Mouse (Mus musculus) cerebellum, postnatal 4 days (tissue): ENCODE measurements around the gene Pfpl.
A peak's percentile ranks its signal among the peaks of the same experiment; 100 is the strongest.

Experiments
- DNase-seq, 2 experiments: peaks; one replicate each; pipeline ENCODE4 v3.0.0; 2022; ENCODE audit warnings: low spot score in 2 of 2, mixed read lengths in 1 of 2

The Pfpl gene

DNA sequence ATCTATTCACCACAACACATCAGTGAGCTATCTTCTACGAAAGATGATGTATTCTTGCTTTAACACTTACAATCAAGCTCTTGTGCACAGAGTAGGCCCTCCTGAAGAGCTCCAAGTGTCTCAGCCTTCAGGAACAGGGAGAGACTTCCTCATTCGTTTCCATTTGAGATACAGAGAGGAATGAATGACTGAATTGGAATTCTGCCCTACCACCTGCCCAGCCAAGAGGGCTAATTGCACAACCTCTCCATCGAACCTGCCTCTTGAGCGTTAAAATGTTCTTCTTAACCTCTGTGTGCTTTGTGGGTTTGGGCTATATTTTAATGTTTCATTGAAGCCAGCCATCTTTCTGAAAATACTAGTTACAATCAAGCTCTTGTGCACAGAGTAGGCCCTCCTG, 37.0 kb downstream of the Pfpl start:
- DNase-seq, result no peak

DNA sequence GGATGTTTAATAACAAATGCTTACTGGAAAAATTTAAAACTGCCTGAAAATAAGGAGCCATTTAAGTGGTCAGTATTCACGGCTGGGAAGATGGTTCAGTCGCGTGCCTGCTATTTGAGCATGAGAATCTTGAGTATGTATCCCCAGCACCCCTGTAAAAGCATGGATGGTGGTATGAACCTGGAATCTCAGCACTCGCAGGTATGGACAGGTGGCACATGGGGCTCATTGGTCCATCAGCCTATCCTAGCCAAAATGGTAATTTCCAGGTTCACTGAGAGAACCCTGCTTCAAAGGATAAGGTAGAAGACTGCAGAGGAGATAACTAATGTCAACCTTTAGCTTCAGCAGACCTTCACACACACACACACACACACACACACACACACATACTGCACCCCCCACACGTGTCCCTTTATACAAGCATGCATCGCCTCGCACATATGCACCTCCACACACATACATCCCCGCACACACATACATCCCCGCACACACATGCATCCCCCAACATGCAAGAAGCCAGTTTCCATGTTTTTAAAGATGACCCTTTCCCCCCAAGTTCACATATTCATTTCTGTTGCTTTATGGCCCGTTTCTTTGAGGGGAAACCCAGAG, 37.9 kb downstream of the Pfpl start:
- no peak for DNase-seq

DNA sequence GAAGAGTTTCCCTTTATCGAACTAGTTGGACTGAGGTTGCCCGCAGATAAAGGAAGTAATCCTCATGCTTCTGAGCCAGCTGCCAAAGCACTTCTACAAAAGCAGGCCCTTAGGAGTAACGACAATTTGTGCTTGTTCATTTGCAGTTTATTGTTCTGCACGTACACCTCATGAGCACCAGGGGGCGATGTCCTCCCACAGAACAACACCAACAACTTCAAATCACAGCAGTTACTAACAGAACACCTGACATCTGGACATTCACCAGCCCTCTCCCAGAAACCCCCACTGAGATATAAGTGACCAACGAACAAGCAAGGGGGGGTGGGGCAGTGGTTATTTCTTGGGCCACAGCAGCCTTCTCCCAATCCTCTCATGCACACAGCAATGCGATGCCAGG, 38.5 kb downstream of the Pfpl start:
- peak; percentile 38 to 49 for DNase-seq

DNA sequence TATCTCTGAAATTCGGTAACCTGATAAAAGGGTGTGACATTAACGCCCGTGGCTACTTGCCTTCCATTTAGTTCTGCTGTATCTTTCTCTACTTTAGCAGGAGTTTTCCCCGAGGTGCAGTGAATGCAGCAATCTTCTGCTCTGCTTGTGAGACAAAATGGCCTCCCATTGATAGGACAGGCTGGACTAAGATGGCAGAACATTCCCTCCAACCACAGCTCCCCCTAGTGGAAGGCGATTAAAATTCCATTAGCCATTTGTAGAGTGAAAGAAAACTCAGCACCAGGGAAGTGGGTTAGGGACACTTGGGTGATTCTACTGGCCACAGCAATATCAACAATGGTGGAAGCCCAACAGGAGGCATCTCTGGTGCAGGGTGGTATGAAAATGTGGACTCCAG, 39.7 kb downstream of the Pfpl start:
- peak in 1 of 2 experiments; percentile 45 for DNase-seq

DNA sequence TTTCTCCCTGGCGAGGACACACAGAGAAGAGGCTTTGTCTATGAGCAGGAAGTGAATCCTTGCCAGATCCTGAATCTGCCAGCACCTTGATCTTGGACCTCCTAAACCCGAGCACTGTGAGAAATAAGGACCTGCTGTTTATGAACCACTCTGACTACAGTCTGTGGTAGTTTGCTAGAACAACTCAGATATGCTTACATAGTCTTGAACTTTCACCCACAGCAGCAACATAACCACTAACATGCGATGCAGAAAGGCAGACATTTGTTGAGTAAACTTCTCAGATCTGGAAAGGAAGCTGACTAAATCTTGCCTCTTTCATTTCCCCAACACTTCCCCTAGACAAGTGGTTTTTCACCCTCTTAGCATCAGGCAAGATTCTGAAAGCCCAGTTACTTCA, 44.2 kb downstream of the Pfpl start:
- no peak for DNase-seq

DNA sequence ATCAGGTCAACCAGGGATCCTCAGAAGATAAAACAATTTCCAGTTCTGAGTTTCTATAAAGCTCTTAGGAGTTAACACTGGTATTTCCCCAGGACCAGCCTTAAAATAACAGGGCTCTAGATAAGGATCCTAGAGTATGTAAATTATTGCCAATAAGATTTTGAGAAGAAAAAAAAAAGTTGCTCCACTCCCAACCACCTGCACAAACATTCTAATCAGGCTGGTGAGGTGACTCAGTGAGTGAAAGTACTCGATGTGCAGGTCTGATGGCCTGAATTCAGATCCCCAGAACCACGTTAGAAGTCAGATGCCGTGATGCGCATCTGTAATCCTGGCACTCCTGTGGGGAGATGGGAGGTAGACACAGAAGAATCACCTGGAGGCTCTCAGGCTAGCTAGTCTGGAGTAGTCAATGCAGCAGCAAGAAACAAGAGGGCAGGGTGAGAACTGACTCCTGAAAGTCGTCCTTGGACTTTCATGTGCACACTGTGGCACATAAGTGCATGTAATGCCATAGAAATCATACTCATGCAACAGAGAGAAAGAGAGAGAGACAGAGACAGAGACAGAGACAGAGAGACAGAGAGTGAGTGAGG, 44.8 kb downstream of the Pfpl start:
- no peak for DNase-seq

DNA sequence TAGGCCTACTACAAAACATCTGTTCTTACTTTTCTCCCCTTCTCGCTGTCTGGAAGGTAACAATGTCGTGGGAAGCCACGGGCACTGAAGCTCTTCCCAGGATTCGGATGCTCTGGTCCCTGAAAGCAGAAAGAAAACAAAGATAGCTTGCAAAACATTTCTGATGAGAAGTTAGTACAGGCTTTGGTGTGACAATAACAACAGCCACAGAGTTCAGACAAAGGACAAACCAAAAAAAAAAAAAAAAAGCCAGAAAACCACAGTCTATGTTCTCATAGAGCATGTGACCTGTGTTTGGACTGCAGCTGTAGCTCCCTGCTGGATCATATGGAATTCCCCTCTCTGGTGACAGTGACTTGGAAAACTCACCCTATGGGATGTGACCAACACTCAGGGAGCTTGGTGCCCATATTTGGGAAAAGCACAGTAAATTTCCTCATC, 45.5 kb downstream of the Pfpl start:
- DNase-seq, result no peak

DNA sequence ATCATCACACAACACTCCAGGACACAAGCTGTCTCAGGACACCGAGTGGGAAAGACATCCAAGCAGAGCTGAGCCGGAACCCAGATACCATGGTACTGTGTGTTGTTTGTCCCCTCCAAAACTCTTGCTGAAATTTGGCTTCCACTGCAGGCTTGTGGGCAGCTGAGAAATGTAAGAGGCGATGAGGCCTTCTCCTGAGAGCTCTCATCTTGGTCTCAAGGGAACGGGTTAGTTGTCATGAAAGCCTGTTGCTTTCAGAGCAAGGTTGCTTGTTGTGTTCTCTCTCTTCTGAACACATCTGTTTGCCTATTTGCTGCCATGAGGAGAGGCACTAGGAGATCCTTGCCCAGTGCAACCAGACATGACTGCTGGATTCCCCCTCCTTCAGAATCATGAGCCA, 46.2 kb downstream of the Pfpl start:
- no peak for DNase-seq

DNA sequence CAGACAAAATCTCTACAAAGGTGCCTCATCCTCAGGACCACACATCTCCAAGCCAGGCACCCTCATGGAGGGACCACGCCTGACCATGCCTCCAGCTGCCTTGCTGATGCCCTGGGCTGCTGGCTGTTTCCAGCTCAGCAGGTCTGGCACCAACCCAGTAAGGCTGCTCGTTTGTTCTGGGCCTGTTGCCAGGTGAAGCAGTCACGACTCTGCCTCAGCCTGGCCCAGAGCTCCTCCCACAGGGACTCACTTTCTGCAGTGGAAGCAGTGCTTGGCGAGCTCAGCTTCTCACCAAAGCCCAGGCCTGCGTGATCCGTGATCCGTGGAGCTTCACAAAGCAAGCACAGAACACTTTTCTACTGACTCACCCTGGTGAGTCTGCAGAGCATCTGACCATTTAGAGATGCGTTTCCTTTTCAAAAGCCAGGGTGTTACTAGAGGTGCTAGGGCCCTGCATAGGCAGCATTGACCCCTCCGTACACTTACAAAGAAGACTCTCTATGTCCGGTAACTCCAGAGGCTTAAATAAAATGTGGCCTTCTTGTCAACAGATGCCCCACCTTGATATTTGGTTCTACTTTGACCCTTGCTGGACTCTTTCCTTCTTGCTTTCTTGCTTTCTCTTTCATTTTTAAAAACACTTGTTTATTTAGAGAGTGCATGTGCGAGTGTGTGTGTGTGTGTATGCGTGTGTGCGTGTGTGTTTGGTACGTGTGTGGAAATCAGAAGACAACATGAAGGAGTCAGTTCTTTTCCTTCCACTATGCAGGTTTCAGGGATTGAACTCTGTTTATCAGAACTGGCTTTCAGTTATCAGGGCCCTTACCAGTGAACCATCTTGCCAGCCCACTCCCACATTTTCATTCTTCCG, 47.9 kb downstream of the Pfpl start:
- peak; percentile 61 to 88 for DNase-seq

DNA sequence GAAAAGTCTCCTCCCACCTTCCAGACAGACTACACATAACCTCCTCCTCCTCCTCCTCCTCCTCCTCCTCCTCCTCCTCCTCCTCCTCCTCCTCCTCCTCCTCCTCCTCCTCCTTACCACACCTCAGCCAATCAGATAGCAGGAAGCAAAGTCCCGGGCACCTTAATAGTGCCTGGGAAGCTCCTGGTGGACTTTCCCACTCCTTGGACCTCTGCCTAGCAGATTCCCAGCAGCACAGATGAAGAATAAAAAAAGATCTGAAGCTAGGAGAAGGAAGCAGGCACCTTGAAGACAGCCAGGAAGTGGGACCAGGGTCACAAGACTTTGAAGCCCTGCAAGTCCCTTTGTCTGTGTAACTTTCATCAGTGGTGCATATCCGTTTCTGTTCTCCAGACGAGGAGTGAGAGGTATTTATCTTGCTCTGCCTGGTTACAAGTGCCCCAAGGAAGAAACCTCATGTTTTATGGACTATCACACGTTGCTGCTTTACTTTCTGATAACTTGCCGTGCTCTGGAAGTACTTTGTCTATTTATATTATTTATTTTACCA, 49.1 kb downstream of the Pfpl start:
- DNase-seq, result no peak

DNA sequence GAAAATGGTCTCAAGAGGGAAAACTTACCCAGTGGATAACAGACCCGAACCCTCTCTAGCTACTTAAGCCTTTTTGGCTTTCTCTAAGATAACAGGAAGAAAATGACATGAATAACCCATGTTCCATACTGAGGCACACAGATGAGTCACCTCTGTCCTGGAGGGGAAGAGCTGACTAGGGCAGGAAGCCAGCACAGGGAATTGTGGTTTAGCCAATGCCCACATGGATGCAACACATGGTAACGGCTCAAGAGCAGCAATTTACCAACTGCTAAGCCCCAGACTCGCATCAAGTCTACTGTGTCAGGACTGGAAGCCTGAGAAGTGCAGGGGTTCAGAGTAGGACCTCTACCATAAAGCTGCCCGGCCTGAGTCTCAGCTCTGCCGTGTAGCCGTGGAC, 50.7 kb downstream of the Pfpl start:
- no peak for DNase-seq
